Comparison of ENCODE assay signal across 28 mouse cellular contexts in genomic region chr14:72625411-72625810, GRCm38 (mm10).
"Had no signal": no experiment of that assay in that cellular context is flagged by ENCODE, and none has a peak within 500 bp of the region (broad histone marks: within the 10 kb centered on the region; RNA-seq: fewer than 3 reads in every experiment).

No protein-coding gene starts in this region.

- H3K4me1 ChIP-seq: limb, embryonic 10.5 days; limb, embryonic 12.5 days; limb, embryonic 13.5 days; limb, embryonic 15.5 days; liver, embryonic 12.5 days; liver, embryonic 15.5 days; lung, embryonic 15.5 days; midbrain, embryonic 10.5 days; midbrain, embryonic 12.5 days; midbrain, embryonic 13.5 days; midbrain, embryonic 15.5 days; neural tube, embryonic 12.5 days had no signal

- H3K9ac ChIP-seq: limb, embryonic 12.5 days; limb, embryonic 13.5 days; limb, embryonic 15.5 days; liver, embryonic 12.5 days; liver, embryonic 13.5 days; liver, embryonic 14.5 days; liver, embryonic 15.5 days; liver, postnatal 0 days; lung, embryonic 14.5 days; lung, embryonic 15.5 days; midbrain, embryonic 12.5 days; midbrain, embryonic 13.5 days; midbrain, embryonic 15.5 days; neural tube, embryonic 12.5 days had no signal

- H3K27me3 ChIP-seq: limb, embryonic 12.5 days; limb, embryonic 13.5 days; limb, embryonic 15.5 days; liver, embryonic 12.5 days; liver, embryonic 13.5 days; liver, embryonic 15.5 days; lung, embryonic 15.5 days; megakaryocyte, embryonic 14.5 days; midbrain, embryonic 12.5 days; midbrain, embryonic 13.5 days; midbrain, embryonic 15.5 days; neural tube, embryonic 12.5 days had no signal

- H3K9me3 ChIP-seq: limb, embryonic 10.5 days; limb, embryonic 13.5 days; limb, embryonic 15.5 days; liver, embryonic 12.5 days; liver, embryonic 13.5 days; liver, embryonic 15.5 days; lung, embryonic 15.5 days; midbrain, embryonic 10.5 days; midbrain, embryonic 12.5 days; midbrain, embryonic 13.5 days; midbrain, embryonic 15.5 days; neural tube, embryonic 12.5 days had no signal

- DNase-seq: left cerebral cortex, postnatal 4 days; liver; liver, embryonic 13.5 days; liver, postnatal 0 days; lung, adult 18-20 months; lung, adult 2 months; lung, embryonic 14.5 days; lung, postnatal 10 days; lung, postnatal 14 days; lung, postnatal 36 days; lung, postnatal 4 days; midbrain, embryonic 14.5 days had no signal

- H3K27ac ChIP-seq: limb, embryonic 10.5 days; limb, embryonic 12.5 days; limb, embryonic 13.5 days; limb, embryonic 15.5 days; liver, embryonic 12.5 days; liver, embryonic 13.5 days; liver, embryonic 14.5 days; liver, embryonic 15.5 days; lung, embryonic 15.5 days; macrophage; midbrain, embryonic 10.5 days; midbrain, embryonic 12.5 days; midbrain, embryonic 13.5 days; midbrain, embryonic 15.5 days; neural tube, embryonic 12.5 days had no signal

- H3K4me3 ChIP-seq: limb, embryonic 10.5 days; limb, embryonic 12.5 days; limb, embryonic 13.5 days; limb, embryonic 15.5 days; liver, embryonic 12.5 days; liver, embryonic 13.5 days; liver, embryonic 15.5 days; lung, embryonic 15.5 days; megakaryocyte, embryonic 14.5 days; midbrain, embryonic 10.5 days; midbrain, embryonic 12.5 days; midbrain, embryonic 13.5 days; midbrain, embryonic 15.5 days; myocyte; neural tube, embryonic 12.5 days had no signal

- H3K36me3 ChIP-seq: limb, embryonic 10.5 days; limb, embryonic 12.5 days; limb, embryonic 15.5 days; liver, embryonic 12.5 days; liver, embryonic 15.5 days; lung, embryonic 15.5 days; midbrain, embryonic 10.5 days; midbrain, embryonic 12.5 days; midbrain, embryonic 15.5 days; neural tube, embryonic 12.5 days had no signal
